Comparison of ENCODE assay signal across 39 mouse cellular contexts in the genomic region with DNA sequence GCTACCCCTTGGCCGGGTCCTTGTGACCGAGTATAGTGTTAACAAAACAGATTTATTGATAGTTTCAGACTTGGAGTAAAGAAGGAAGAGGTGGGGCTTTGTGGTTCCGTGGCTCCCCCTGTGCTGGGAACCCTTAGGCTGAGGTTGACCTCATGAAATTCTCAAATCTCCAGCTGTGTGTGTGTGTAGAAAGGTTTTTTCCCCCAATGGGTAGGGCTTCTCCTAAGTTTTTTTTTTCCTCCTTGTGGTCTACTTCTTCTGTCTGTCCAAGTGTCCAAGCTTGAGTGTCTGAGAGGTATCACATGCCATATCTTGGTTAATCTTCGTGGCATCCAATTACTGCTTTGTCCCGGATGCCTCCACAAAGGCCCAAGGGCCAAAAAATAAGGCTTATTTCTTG. TPM values are rescaled to one million over a fixed set of nuclear protein-coding genes. Genes with fewer than 3 reads are reported as not detected.
"Had no signal": no experiment of that assay in that cellular context is flagged by ENCODE, and none has a peak within 500 bp of the region (broad histone marks: within the 10 kb centered on the region; RNA-seq: fewer than 3 reads in every experiment).

No protein-coding gene starts in this region.

- H3K4me3 ChIP-seq: heart, adult 2 months; heart, embryonic 12.5 days; hindbrain, embryonic 10.5 days; hindbrain, embryonic 12.5 days; kidney, embryonic 15.5 days; limb, embryonic 13.5 days; limb, embryonic 15.5 days; liver, embryonic 12.5 days had no signal

- ATAC-seq: hindbrain, embryonic 16.5 days; intestine, embryonic 16.5 days; liver, embryonic 12.5 days had no signal

- H3K4me1 ChIP-seq: heart, embryonic 12.5 days; hindbrain, embryonic 12.5 days; kidney, embryonic 15.5 days; limb, embryonic 13.5 days; limb, embryonic 15.5 days; liver, embryonic 12.5 days had no signal

- H3K36me3 ChIP-seq: heart, embryonic 12.5 days; hindbrain, embryonic 10.5 days; hindbrain, embryonic 12.5 days; kidney, embryonic 15.5 days; limb, embryonic 13.5 days; limb, embryonic 15.5 days; liver, embryonic 12.5 days had no signal

- H3K9me3 ChIP-seq: heart, embryonic 12.5 days; hindbrain, embryonic 10.5 days; hindbrain, embryonic 12.5 days; kidney, embryonic 15.5 days; limb, embryonic 13.5 days; limb, embryonic 15.5 days; liver, embryonic 12.5 days had no signal

- DNase-seq: gastrocnemius, postnatal 25 days; heart, adult 11 months; heart, adult 2 months; heart, postnatal 10 days; heart, postnatal 4 days; kidney, adult 11 months; kidney, adult 2 months; kidney, adult 9 months; kidney, postnatal 14 days; kidney, postnatal 36 days; layer of hippocampus, adult 9-11 months; layer of hippocampus, postnatal 36 days; left cerebral cortex, postnatal 4 days had no signal

- H3K27me3 ChIP-seq: hindbrain, embryonic 12.5 days; kidney, embryonic 15.5 days; limb, embryonic 15.5 days had no signal

- H3K27ac ChIP-seq: heart, adult 2 months; hindbrain, embryonic 10.5 days; hindbrain, embryonic 12.5 days; hindbrain, embryonic 14.5 days; kidney, embryonic 15.5 days; kidney, postnatal 0 days; limb, embryonic 13.5 days; limb, embryonic 15.5 days; liver, embryonic 12.5 days; liver, embryonic 14.5 days had no signal

RNA-seq across cellular contexts. Expression of a gene that starts 6.1 kb away (rescaled TPM):
- total RNA-seq: gastrocnemius, adult 18-20 months; gastrocnemius, adult 8-10 months; gastrocnemius, postnatal 25 days; gastrocnemius, postnatal 4 days; layer of hippocampus, adult 18-20 months; layer of hippocampus, adult 8-10 months; layer of hippocampus, postnatal 14 days; layer of hippocampus, postnatal 36 days; left cerebral cortex, postnatal 10 days; left cerebral cortex, postnatal 4 days had no signal
- polyA plus RNA-seq: heart, embryonic 12.5 days; heart, embryonic 14.5 days; hindbrain, embryonic 10.5 days; hindbrain, embryonic 12.5 days; hindbrain, embryonic 16.5 days; limb, embryonic 11.5 days; limb, embryonic 13.5 days had no signal

RNA-seq across cellular contexts. Expression of a gene that starts 30.3 kb away (rescaled TPM):
- total RNA-seq: gastrocnemius, adult 18-20 months; gastrocnemius, adult 8-10 months; gastrocnemius, postnatal 25 days; gastrocnemius, postnatal 4 days; heart, adult 2 months; heart, postnatal 10 days; heart, postnatal 25 days; heart, postnatal 4 days; layer of hippocampus, adult 18-20 months; layer of hippocampus, adult 8-10 months; layer of hippocampus, postnatal 14 days; layer of hippocampus, postnatal 36 days; left cerebral cortex, adult 18-20 months; left cerebral cortex, adult 8-10 months; left cerebral cortex, postnatal 10 days; left cerebral cortex, postnatal 25 days; left cerebral cortex, postnatal 4 days; liver, adult 2 months had no signal
- polyA plus RNA-seq: heart, adult 2 months; heart, embryonic 12.5 days; heart, embryonic 14.5 days; hindbrain, embryonic 10.5 days; hindbrain, embryonic 12.5 days; hindbrain, embryonic 14.5 days; hindbrain, embryonic 16.5 days; limb, embryonic 11.5 days; limb, embryonic 13.5 days had no signal

RNA-seq across cellular contexts. Expression of a gene that starts 47.9 kb away (rescaled TPM):
- total RNA-seq: gastrocnemius, adult 8-10 months; gastrocnemius, postnatal 25 days; gastrocnemius, postnatal 4 days; heart, adult 2 months; heart, postnatal 10 days; heart, postnatal 25 days; heart, postnatal 4 days; layer of hippocampus, adult 18-20 months; layer of hippocampus, adult 8-10 months; layer of hippocampus, postnatal 14 days; layer of hippocampus, postnatal 36 days; left cerebral cortex, adult 18-20 months; left cerebral cortex, adult 8-10 months; left cerebral cortex, postnatal 10 days; left cerebral cortex, postnatal 25 days had no signal
- polyA plus RNA-seq: heart, adult 2 months; heart, embryonic 12.5 days; heart, embryonic 14.5 days; hindbrain, embryonic 10.5 days; hindbrain, embryonic 12.5 days; hindbrain, embryonic 14.5 days; hindbrain, embryonic 16.5 days; limb, embryonic 11.5 days had no signal
